Mouse (Mus musculus): ENCODE results near the gene Exoc3l2. TPM values are rescaled to one million over a fixed set of nuclear protein-coding genes. Genes with fewer than 3 reads are reported as not detected.

Exoc3l2 gene
- polyA plus RNA-seq (2012; rRNA removed) (1.7 and 1.9 TPM in 2 replicates), polyA plus RNA-seq (2014; fragmentation: Nextera tagmentation; extraction: Ambion mirVana) (0.48 and 0.78 TPM in 2 replicates)

GRCm38 (mm10) chr7:19462884-19463381 lies at the start of gene Exoc3l2:
Exoc3l2 (plus strand) TSS chr7:19463331.
- no peaks in the 10 kb centered on the region for H3K9me3 ChIP-seq (ENCODE audit: control insufficient read depth, low read length)
- no peak for DNase-seq (ENCODE audit: low read depth in 3 of 3, low spot score in 3 of 3)
- no peak within 1 kb of the TSS for H3K9ac ChIP-seq (replicated peaks)
- no peak for ATAC-seq (ENCODE audit: insufficient read depth)
- H3K4me2 ChIP-seq (ENCODE audit: low read depth) = no peak within 1 kb of the TSS
- H3K27ac ChIP-seq = no peak within 1 kb of the TSS
- H3K36me3 ChIP-seq (replicated peaks; ENCODE audit: control insufficient read depth, insufficient read depth, low read depth) = no peaks in the 10 kb centered on the region
- 7% methylated on average over 6 of the region's 6 CpGs for WGBS (ENCODE audit: insufficient replicate concordance)
- H3K4me1 ChIP-seq (replicated peaks; ENCODE audit: control insufficient read depth in 2 of 2, insufficient read depth in 2 of 2, low read length in 1 of 2) = peaks cover 0 to 2% of the 10 kb centered on the region in 2 experiments; a peak in 1 of 4 replicates
- peak within 1 kb of the TSS in 1 of 2 experiments; percentile 35; a peak in 2 of 4 replicates for H3K4me3 ChIP-seq (ENCODE audit: insufficient read depth in 1 of 2, low read depth in 2 of 2, low read length in 2 of 2)
- H3K27me3 ChIP-seq (ENCODE audit: control insufficient read depth, insufficient read depth, low read length) = no peaks in the 10 kb centered on the region; the same call in 1 of the 2 replicates
- TF ChIP-seq CTCF (IDR thresholded peaks at IDR 0.05; ENCODE audit: low read depth) = no peak
- TF ChIP-seq EP300 (IDR thresholded peaks at IDR 0.05; ENCODE audit: low read depth) = no peak

- Histone ChIP-seq H3K9ac (replicated peaks) (no peak overlapping the region), H3K36me3 (replicated peaks; ENCODE audit: control insufficient read depth, insufficient read depth, low read depth) (no peaks in the 10 kb centered on the region), H3K27me3 (ENCODE audit: control insufficient read depth, insufficient read depth, low read length) (no peaks in the 10 kb centered on the region; the same call in 1 of the 2 replicates), H3K9me3 (ENCODE audit: control insufficient read depth, low read length) (no peaks in the 10 kb centered on the region), H3K4me3 (ENCODE audit: insufficient read depth in 1 of 2, low read depth in 2 of 2, low read length in 2 of 2) (no peak overlapping the region), H3K4me2 (ENCODE audit: low read depth) (no peak overlapping the region), H3K27ac (no peak overlapping the region), H3K4me1 (replicated peaks; ENCODE audit: control insufficient read depth in 2 of 2, insufficient read depth in 2 of 2, low read length in 1 of 2) (no peaks in the 10 kb centered on the region)
- ATAC-seq (ENCODE audit: insufficient read depth) (no peak), DNase-seq (ENCODE audit: low read depth in 3 of 3, low spot score in 3 of 3) (no peak)
- TF ChIP-seq EP300 (IDR thresholded peaks at IDR 0.05; ENCODE audit: low read depth) = no peak
- TF ChIP-seq CTCF (IDR thresholded peaks at IDR 0.05; ENCODE audit: low read depth) = no peak
- 61% methylated on average over 3 of the region's 3 CpGs for WGBS (ENCODE audit: insufficient replicate concordance)
These were observed 49.6 kb upstream of the Exoc3l2 start for GRCm38 (mm10) chr7:19413525-19413924.

- H3K27me3 ChIP-seq (ENCODE audit: control insufficient read depth, insufficient read depth, low read length) = peaks cover 18% of the 10 kb centered on the region
- H3K27ac ChIP-seq = no peak overlapping the region
- no peak for DNase-seq (ENCODE audit: low read depth in 3 of 3, low spot score in 3 of 3)
- no peak for TF ChIP-seq EP300 (IDR thresholded peaks at IDR 0.05; ENCODE audit: low read depth)
- TF ChIP-seq CTCF (IDR thresholded peaks at IDR 0.05; ENCODE audit: low read depth) = no peak
- no peak overlapping the region for H3K9ac ChIP-seq (replicated peaks)
- no peak for ATAC-seq (ENCODE audit: insufficient read depth)
- no peak overlapping the region for H3K4me3 ChIP-seq (ENCODE audit: insufficient read depth in 1 of 2, low read depth in 2 of 2, low read length in 2 of 2)
- H3K9me3 ChIP-seq (ENCODE audit: control insufficient read depth, low read length) = no peaks in the 10 kb centered on the region
- 37% methylated on average over 15 of the region's 15 CpGs for WGBS (ENCODE audit: insufficient replicate concordance)
- H3K4me2 ChIP-seq (ENCODE audit: low read depth) = no peak overlapping the region
- H3K36me3 ChIP-seq (replicated peaks; ENCODE audit: control insufficient read depth, insufficient read depth, low read depth) = no peaks in the 10 kb centered on the region
- peaks cover 0 to 7% of the 10 kb centered on the region in 2 experiments; a peak in 3 of 4 replicates for H3K4me1 ChIP-seq (replicated peaks; ENCODE audit: control insufficient read depth in 2 of 2, insufficient read depth in 2 of 2, low read length in 1 of 2)
These were observed 46.5 kb upstream of the Exoc3l2 start for GRCm38 (mm10) chr7:19416590-19416989.

- ATAC-seq (ENCODE audit: insufficient read depth) (no peak), DNase-seq (ENCODE audit: low read depth in 3 of 3, low spot score in 3 of 3) (no peak)
- Histone ChIP-seq H3K9me3 (ENCODE audit: control insufficient read depth, low read length) (no peaks in the 10 kb centered on the region), H3K4me2 (ENCODE audit: low read depth) (no peak overlapping the region; the same call in 1 of the 2 replicates), H3K36me3 (replicated peaks; ENCODE audit: control insufficient read depth, insufficient read depth, low read depth) (no peaks in the 10 kb centered on the region), H3K27ac (no peak overlapping the region), H3K4me3 (ENCODE audit: insufficient read depth in 1 of 2, low read depth in 2 of 2, low read length in 2 of 2) (no peak overlapping the region), H3K9ac (replicated peaks) (no peak overlapping the region), H3K4me1 (replicated peaks; ENCODE audit: control insufficient read depth in 2 of 2, insufficient read depth in 2 of 2, low read length in 1 of 2) (peaks cover 0 to 7% of the 10 kb centered on the region in 2 experiments; a peak in 3 of 4 replicates), H3K27me3 (ENCODE audit: control insufficient read depth, insufficient read depth, low read length) (peaks cover 18% of the 10 kb centered on the region)
- WGBS (ENCODE audit: insufficient replicate concordance) = 6% methylated on average over 28 of the region's 28 CpGs
- TF ChIP-seq CTCF (IDR thresholded peaks at IDR 0.05; ENCODE audit: low read depth) (no peak), EP300 (IDR thresholded peaks at IDR 0.05; ENCODE audit: low read depth) (no peak)
These were observed 43.0 kb upstream of the Exoc3l2 start for GRCm38 (mm10) chr7:19420121-19420520.

GRCm38 (mm10) chr7:19420821-19421636 lies 42.1 kb upstream of the Exoc3l2 start:
- 11% methylated on average over 43 of the region's 43 CpGs for WGBS (ENCODE audit: insufficient replicate concordance)
- ATAC-seq (ENCODE audit: insufficient read depth) (peak; percentile 90), DNase-seq (ENCODE audit: low read depth in 3 of 3, low spot score in 3 of 3) (peak; percentile 66 to 75 (median 70))
- peak overlapping the region; percentile 12 to 26; a peak in 3 of 4 replicates for H3K4me3 ChIP-seq (ENCODE audit: insufficient read depth in 1 of 2, low read depth in 2 of 2, low read length in 2 of 2)
- peak overlapping the region; percentile 62 for H3K4me2 ChIP-seq (ENCODE audit: low read depth)
- H3K4me1 ChIP-seq (replicated peaks; ENCODE audit: control insufficient read depth in 2 of 2, insufficient read depth in 2 of 2, low read length in 1 of 2) = peaks cover 0 to 7% of the 10 kb centered on the region in 2 experiments; a peak in 3 of 4 replicates
- TF ChIP-seq EP300 (IDR thresholded peaks at IDR 0.05; ENCODE audit: low read depth) (no peak), CTCF (IDR thresholded peaks at IDR 0.05; ENCODE audit: low read depth) (no peak)
- no peak overlapping the region for H3K27ac ChIP-seq
- no peak overlapping the region for H3K9ac ChIP-seq (replicated peaks)
- no peaks in the 10 kb centered on the region for H3K36me3 ChIP-seq (replicated peaks; ENCODE audit: control insufficient read depth, insufficient read depth, low read depth)
- no peaks in the 10 kb centered on the region for H3K9me3 ChIP-seq (ENCODE audit: control insufficient read depth, low read length)
- peaks cover 18% of the 10 kb centered on the region for H3K27me3 ChIP-seq (ENCODE audit: control insufficient read depth, insufficient read depth, low read length)

Measured in liver, embryonic 14.5 days (tissue).